Mouse (Mus musculus): ENCODE measurements at regions not wholly inside any gene's neighbourhood (a gene's known extent, or its start where the extent isn't known, plus 50 kb on each side); places are given as distances from the start of the nearest gene placed in this dataset.

GRCm38 (mm10) chr3:130887540-130888312 lies 157.5 kb upstream of the Rpl34 start:
- DNase-seq (ENCODE audit: low read depth in 1 of 2, low spot score in 2 of 2): peak in 1 of 2 experiments; percentile 26

GRCm38 (mm10) chr3:130885974-130886373 lies 155.8 kb upstream of the Rpl34 start:
- no peak for DNase-seq (ENCODE audit: low read depth in 1 of 2, low spot score in 2 of 2)

- DNase-seq (ENCODE audit: low read depth in 1 of 2, low spot score in 2 of 2): no peak
These were observed 154.2 kb upstream of the Rpl34 start for GRCm38 (mm10) chr3:130884393-130884792.

GRCm38 (mm10) chr3:130883928-130884327 lies 153.7 kb upstream of the Rpl34 start:
- no peak for DNase-seq (ENCODE audit: low read depth in 1 of 2, low spot score in 2 of 2)

- no peak for DNase-seq (ENCODE audit: low read depth in 1 of 2, low spot score in 2 of 2)
These were observed 153.1 kb upstream of the Rpl34 start for GRCm38 (mm10) chr3:130883319-130883718.

- no peak for DNase-seq (ENCODE audit: low read depth in 1 of 2, low spot score in 2 of 2)
These were observed 150.3 kb upstream of the Rpl34 start for GRCm38 (mm10) chr3:130880482-130880881.

- no peak for DNase-seq (ENCODE audit: low read depth in 1 of 2, low spot score in 2 of 2)
These were observed 149.3 kb upstream of the Rpl34 start for GRCm38 (mm10) chr3:130879463-130879862.

- no peak for DNase-seq (ENCODE audit: low read depth in 1 of 2, low spot score in 2 of 2)
These were observed 148.6 kb upstream of the Rpl34 start for GRCm38 (mm10) chr3:130878834-130879233.

GRCm38 (mm10) chr3:130877981-130878380 lies 147.8 kb upstream of the Rpl34 start:
- no peak for DNase-seq (ENCODE audit: low read depth in 1 of 2, low spot score in 2 of 2)

GRCm38 (mm10) chr3:130873745-130874144 lies 143.5 kb upstream of the Rpl34 start:
- peak; percentile 39 to 46 for DNase-seq (ENCODE audit: low read depth in 1 of 2, low spot score in 2 of 2)

- no peak for DNase-seq (ENCODE audit: low read depth in 1 of 2, low spot score in 2 of 2)
These were observed 136.9 kb upstream of the Rpl34 start for GRCm38 (mm10) chr3:130866952-130867632.

- DNase-seq (ENCODE audit: low read depth in 1 of 2, low spot score in 2 of 2): no peak
These were observed 134.6 kb upstream of the Rpl34 start for GRCm38 (mm10) chr3:130864783-130865182.

GRCm38 (mm10) chr3:130863376-130863775 lies 133.2 kb upstream of the Rpl34 start:
- DNase-seq (ENCODE audit: low read depth in 1 of 2, low spot score in 2 of 2): no peak

GRCm38 (mm10) chr3:130860315-130860714 lies 130.1 kb upstream of the Rpl34 start:
- DNase-seq (ENCODE audit: low read depth in 1 of 2, low spot score in 2 of 2): no peak

- no peak for DNase-seq (ENCODE audit: low read depth in 1 of 2, low spot score in 2 of 2)
These were observed 123.7 kb upstream of the Rpl34 start for GRCm38 (mm10) chr3:130853866-130854265.

- DNase-seq (ENCODE audit: low read depth in 1 of 2, low spot score in 2 of 2): no peak
These were observed 120.6 kb upstream of the Rpl34 start for GRCm38 (mm10) chr3:130850766-130851308.

- DNase-seq (ENCODE audit: low read depth in 1 of 2, low spot score in 2 of 2): no peak
These were observed 111.6 kb upstream of the Rpl34 start for GRCm38 (mm10) chr3:130841755-130842154.

- no peak for DNase-seq (ENCODE audit: low read depth in 1 of 2, low spot score in 2 of 2)
These were observed 109.8 kb upstream of the Rpl34 start for GRCm38 (mm10) chr3:130839924-130840440.

GRCm38 (mm10) chr3:130838626-130839422 lies 108.6 kb upstream of the Rpl34 start:
- no peak for DNase-seq (ENCODE audit: low read depth in 1 of 2, low spot score in 2 of 2)

- no peak for DNase-seq (ENCODE audit: low read depth in 1 of 2, low spot score in 2 of 2)
These were observed 103.5 kb upstream of the Rpl34 start for GRCm38 (mm10) chr3:130833722-130834121.

GRCm38 (mm10) chr3:130833082-130833481 lies 102.9 kb upstream of the Rpl34 start:
- no peak for DNase-seq (ENCODE audit: low read depth in 1 of 2, low spot score in 2 of 2)
